Mouse (Mus musculus) lung, adult 2 months (tissue): ENCODE results near the gene Zscan2.

ENCODE experiments used
- CTCF ChIP-seq: fragments of 200-500 bp; IDR thresholded peaks from 2 replicates; pipeline ENCODE4 v1.5.1; 2011; ENCODE audit warnings: mild to moderate bottlenecking, low read length, control low read depth; ENCODE audit not compliant: insufficient read depth
- POLR2A ChIP-seq: fragments of 200-500 bp; IDR thresholded peaks from 2 replicates; pipeline ENCODE4 v1.6.1; 2011; ENCODE audit warnings: low read depth, mild to moderate bottlenecking, control low read depth, low read length, borderline replicate concordance; ENCODE audit errors: extremely low read depth

DNA sequence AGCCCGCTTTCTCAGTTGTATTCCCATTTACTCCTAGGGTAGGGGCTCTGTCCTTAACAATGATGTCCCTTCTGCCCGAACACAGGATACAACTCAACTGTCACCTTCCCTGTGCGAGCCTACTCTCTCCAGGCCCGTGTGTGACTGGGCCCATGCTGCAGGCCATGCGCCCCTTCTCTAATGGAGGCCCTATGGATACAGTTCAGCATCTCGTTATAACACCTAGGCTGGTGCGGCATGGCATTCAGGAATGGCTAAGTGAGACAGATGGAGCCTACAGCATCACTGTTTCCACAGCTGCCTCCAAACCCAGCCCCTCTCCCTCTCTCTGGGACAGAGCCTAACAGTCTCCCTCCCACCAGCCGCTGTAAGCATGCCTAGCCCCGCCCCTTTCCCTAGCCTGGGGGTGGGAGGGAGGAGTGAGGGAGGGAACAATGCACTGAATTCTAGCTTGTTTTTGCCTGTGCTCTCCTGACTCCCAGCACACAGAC is 28.3 kb downstream of the Zscan2 start:
- TF ChIP-seq CTCF, result no peak
- TF ChIP-seq POLR2A, result no peak
